Mouse (Mus musculus): Measurements from ENCODE around the gene Ndufs8. TPM values are rescaled to one million over a fixed set of nuclear protein-coding genes. Genes with fewer than 3 reads are reported as not detected.

Gene Ndufs8
- total and polyA plus RNA-seq, 3 experiments = 195 to 248 (median 216) TPM

GRCm38 (mm10) chr19:3896208-3896607 is 16.4 kb downstream of the Ndufs8 start:
- Histone ChIP-seq H3K4me1 (ENCODE audit: control insufficient read depth in 1 of 2, insufficient read depth in 2 of 2) (peaks cover 11 to 19% of the 10 kb centered on the region in 2 experiments), H3K27me3 (replicated peaks) (no peaks in the 10 kb centered on the region), H3K27ac (ENCODE audit: insufficient read depth, low read depth) (no peak overlapping the region), H3K9me3 (replicated peaks; ENCODE audit: low read length) (no peaks in the 10 kb centered on the region), H3K4me2 (ENCODE audit: insufficient read depth, low read depth, poor library complexity, severe bottlenecking) (no peak overlapping the region), H3K79me2 (replicated peaks; ENCODE audit: control insufficient read depth, extremely low read depth, insufficient read depth, poor library complexity, severe bottlenecking) (no peaks in the 10 kb centered on the region), H3K9ac (ENCODE audit: insufficient read depth, low read depth) (no peak overlapping the region), H3K4me3 (replicated peaks in 1 of 3; ENCODE audit: low read depth in 2 of 3, low read length in 2 of 3, poor library complexity in 1 of 3) (no peak overlapping the region), H3K36me3 (replicated peaks in 1 of 2; ENCODE audit: control insufficient read depth in 1 of 2, insufficient read depth in 1 of 2, low read length in 1 of 2) (peaks cover 68 to 86% of the 10 kb centered on the region in 2 experiments)
- TF ChIP-seq ZKSCAN1 (IDR thresholded peaks at IDR 0.05; ENCODE audit: borderline replicate concordance, low read depth, low read length) (no peak), MAZ (IDR thresholded peaks at IDR 0.05; ENCODE audit: low read depth, low read length) (no peak), EP300 (IDR thresholded peaks at IDR 0.05; ENCODE audit: low read length) (no peak), RAD21 (IDR thresholded peaks at IDR 0.05; ENCODE audit: low read depth, low read length) (no peak), HCFC1 (IDR thresholded peaks at IDR 0.05; ENCODE audit: low read depth, low read length) (no peak), POLR2A (IDR thresholded peaks at IDR 0.05; ENCODE audit: low read depth, low read length) (no peak), PAX5 (IDR thresholded peaks at IDR 0.05; ENCODE audit: low read length) (no peak), BHLHE40 (IDR thresholded peaks at IDR 0.05; ENCODE audit: low read depth, low read length) (no peak), ZNF384 (IDR thresholded peaks at IDR 0.05; ENCODE audit: low read depth, low read length) (no peak), USF2 (conservative IDR thresholded peaks at IDR 0.05; ENCODE audit: low read depth, low read length) (no peak), ETS1 (conservative IDR thresholded peaks at IDR 0.05; ENCODE audit: low read depth, low read length) (no peak)
- no peak for DNase-seq (ENCODE audit: extremely low read depth)
- dilution Hi-C loops (cut with MboI; ENCODE audit: extremely low pct_ligation_motif_present, extremely low pct_unique_long_range_greater_than_20kb, low sequenced_read_pairs) (no loop called here), in situ Hi-C loops (cut with MboI; ENCODE audit: low pct_ligation_motif_present, low pct_unique_long_range_greater_than_20kb, low sequenced_read_pairs) (no loop called here)

- Histone ChIP-seq H3K4me3 (replicated peaks in 1 of 3; ENCODE audit: low read depth in 2 of 3, low read length in 2 of 3, poor library complexity in 1 of 3) (no peak overlapping the region), H3K4me1 (ENCODE audit: control insufficient read depth in 1 of 2, insufficient read depth in 2 of 2) (peaks cover 11 to 19% of the 10 kb centered on the region in 2 experiments), H3K9ac (ENCODE audit: insufficient read depth, low read depth) (no peak overlapping the region), H3K79me2 (replicated peaks; ENCODE audit: control insufficient read depth, extremely low read depth, insufficient read depth, poor library complexity, severe bottlenecking) (no peaks in the 10 kb centered on the region), H3K9me3 (replicated peaks; ENCODE audit: low read length) (no peaks in the 10 kb centered on the region), H3K36me3 (replicated peaks in 1 of 2; ENCODE audit: control insufficient read depth in 1 of 2, insufficient read depth in 1 of 2, low read length in 1 of 2) (peaks cover 70 to 91% of the 10 kb centered on the region in 2 experiments), H3K4me2 (ENCODE audit: insufficient read depth, low read depth, poor library complexity, severe bottlenecking) (no peak overlapping the region), H3K27me3 (replicated peaks) (no peaks in the 10 kb centered on the region), H3K27ac (ENCODE audit: insufficient read depth, low read depth) (no peak overlapping the region)
- in situ Hi-C loops (cut with MboI; ENCODE audit: low pct_ligation_motif_present, low pct_unique_long_range_greater_than_20kb, low sequenced_read_pairs) (no loop called here), dilution Hi-C loops (cut with MboI; ENCODE audit: extremely low pct_ligation_motif_present, extremely low pct_unique_long_range_greater_than_20kb, low sequenced_read_pairs) (no loop called here)
- DNase-seq (ENCODE audit: extremely low read depth) = no peak
- TF ChIP-seq ZKSCAN1 (IDR thresholded peaks at IDR 0.05; ENCODE audit: borderline replicate concordance, low read depth, low read length) (no peak), MYC (IDR thresholded peaks at IDR 0.05; ENCODE audit: low read depth, low read length) (no peak), JUND (conservative IDR thresholded peaks at IDR 0.05; ENCODE audit: low read depth, low read length) (no peak), MXI1 (IDR thresholded peaks at IDR 0.05; ENCODE audit: low read depth, low read length) (no peak), SIN3A (IDR thresholded peaks at IDR 0.05; ENCODE audit: low read length) (no peak), MAX (IDR thresholded peaks at IDR 0.05; ENCODE audit: low read length) (no peak), ZNF384 (IDR thresholded peaks at IDR 0.05; ENCODE audit: low read depth, low read length) (no peak), MAZ (IDR thresholded peaks at IDR 0.05; ENCODE audit: low read depth, low read length) (no peak), HCFC1 (IDR thresholded peaks at IDR 0.05; ENCODE audit: low read depth, low read length) (no peak), NRF1 (IDR thresholded peaks at IDR 0.05; ENCODE audit: low read depth, low read length) (no peak), RCOR1 (conservative IDR thresholded peaks at IDR 0.05; ENCODE audit: low read depth, low read length) (no peak), IRF4 (IDR thresholded peaks at IDR 0.05; ENCODE audit: low read depth, low read length) (no peak), MEF2A (IDR thresholded peaks at IDR 0.05; ENCODE audit: borderline replicate concordance, low read depth, low read length) (no peak)
Observed at GRCm38 (mm10) chr19:3895171-3895631, 17.4 kb downstream of the Ndufs8 start.

All from CH12.LX (cell line).